Mouse (Mus musculus) ES-CJ7 (cell line): ENCODE data around the gene P2ry14.
A peak's percentile ranks its signal among the peaks of the same experiment; 100 is the strongest.
"Not testable (repeated sequence)": the region's sequence is repeated elsewhere in the genome, so short reads cannot be mapped to it uniquely, and the experiment has no call there.

Experiments
- DNase-seq: peaks from one replicate; pipeline ENCODE4 v3.0.0; 2011; ENCODE audit warnings: low read depth, low spot score

Gene P2ry14

GRCm38 (mm10) chr3:59109834-59110233 lies 43.6 kb downstream of the P2ry14 start:
- DNase-seq, result not testable (repeated sequence)

GRCm38 (mm10) chr3:59107439-59107838 lies 46.0 kb downstream of the P2ry14 start:
- DNase-seq, result no peak

- DNase-seq, result no peak
Observed at GRCm38 (mm10) chr3:59104462-59104861, 49.0 kb downstream of the P2ry14 start.

GRCm38 (mm10) chr3:59102146-59102545 lies 51.3 kb downstream of the P2ry14 start:
- DNase-seq, result no peak

GRCm38 (mm10) chr3:59101218-59101986 lies 52.0 kb downstream of the P2ry14 start, which contains the start of gene Gpr171:
Gene Gpr171, minus strand, starts transcription at chr3:59101821.
- no peak for DNase-seq

- no peak for DNase-seq
Observed at GRCm38 (mm10) chr3:59098540-59098939, 54.9 kb downstream of the P2ry14 start.

- no peak for DNase-seq
Observed at GRCm38 (mm10) chr3:59097421-59097820, 56.0 kb downstream of the P2ry14 start.

GRCm38 (mm10) chr3:59092702-59093101 lies 60.7 kb downstream of the P2ry14 start:
- DNase-seq, result no peak

- DNase-seq, result no peak
Observed at GRCm38 (mm10) chr3:59080919-59081318, 72.5 kb downstream of the P2ry14 start.

GRCm38 (mm10) chr3:59080293-59080916 lies 73.0 kb downstream of the P2ry14 start:
- DNase-seq, result no peak

- peak; percentile 91 for DNase-seq
Observed at GRCm38 (mm10) chr3:59079327-59079726, 74.1 kb downstream of the P2ry14 start.

- DNase-seq, result no peak
Observed at GRCm38 (mm10) chr3:59078585-59078984, 74.8 kb downstream of the P2ry14 start.

GRCm38 (mm10) chr3:59077278-59077677 lies 76.1 kb downstream of the P2ry14 start:
- DNase-seq, result no peak

- not testable (repeated sequence) for DNase-seq
Observed at GRCm38 (mm10) chr3:59069071-59069470, 84.3 kb downstream of the P2ry14 start.

- no peak for DNase-seq
Observed at GRCm38 (mm10) chr3:59066558-59067294, 86.7 kb downstream of the P2ry14 start.

GRCm38 (mm10) chr3:59065937-59066336 lies 87.5 kb downstream of the P2ry14 start:
- no peak for DNase-seq
